Mouse (Mus musculus) NIH3T3 (cell line): ENCODE measurements around the gene Smyd5.

ENCODE experiments used
- DNase-seq: peaks from one replicate; pipeline ENCODE4 v3.0.0-alpha.2; 2012; ENCODE audit warnings: low read depth

Smyd5 gene

DNA sequence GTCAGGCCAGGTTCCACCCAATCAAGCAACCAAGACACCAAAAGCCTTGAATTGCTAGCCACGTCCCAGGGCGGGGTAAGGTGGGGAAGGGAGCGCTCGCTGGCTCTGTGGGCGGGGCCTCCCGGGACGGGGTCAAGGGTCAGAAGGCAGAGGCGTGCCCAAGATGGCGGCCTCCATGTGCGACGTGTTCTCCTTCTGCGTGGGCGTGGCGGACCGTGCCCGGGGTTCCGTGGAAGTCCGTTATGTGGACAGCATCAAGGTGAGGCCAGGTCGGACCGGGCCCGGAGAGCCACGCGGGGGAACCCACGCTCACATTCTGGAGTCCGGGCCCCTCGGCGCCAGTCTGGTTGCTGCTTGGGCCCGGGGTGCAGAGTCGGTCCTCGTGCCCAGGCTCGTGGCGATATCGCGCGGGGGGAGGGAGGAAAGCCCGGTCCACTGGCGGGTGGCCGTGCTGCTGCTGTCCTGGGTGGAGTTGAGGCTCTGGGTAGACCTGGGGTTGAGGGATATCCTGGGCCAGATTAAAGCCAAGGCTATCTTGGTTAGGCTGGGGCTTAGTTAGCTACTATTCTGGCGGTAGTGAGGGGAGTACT is at the start of gene Smyd5:
Gene Smyd5, plus strand, starts transcription at position 148 of the 590 bp plus-strand sequence.
- peak; percentile 95 for DNase-seq

DNA sequence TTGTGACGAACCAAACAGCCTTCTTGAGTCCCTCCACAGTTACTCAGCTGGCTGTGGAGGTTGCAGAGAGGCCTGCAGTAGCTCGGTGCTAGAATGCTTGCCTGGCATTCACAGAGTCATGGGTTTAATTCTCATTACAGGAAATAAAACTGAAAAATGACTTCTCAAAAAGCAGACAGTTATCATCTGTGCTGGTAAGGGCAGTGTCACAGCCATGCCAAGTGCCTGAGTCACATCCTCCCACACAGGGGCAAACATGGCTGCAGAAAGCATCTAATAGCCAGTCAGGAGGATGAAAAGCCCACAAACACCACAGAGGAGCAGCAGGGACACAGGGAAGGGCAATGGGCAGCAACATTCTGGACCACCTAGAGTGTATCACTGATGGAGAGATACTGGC is 49.0 kb upstream of the Smyd5 start:
- DNase-seq = peak; percentile 65

DNA sequence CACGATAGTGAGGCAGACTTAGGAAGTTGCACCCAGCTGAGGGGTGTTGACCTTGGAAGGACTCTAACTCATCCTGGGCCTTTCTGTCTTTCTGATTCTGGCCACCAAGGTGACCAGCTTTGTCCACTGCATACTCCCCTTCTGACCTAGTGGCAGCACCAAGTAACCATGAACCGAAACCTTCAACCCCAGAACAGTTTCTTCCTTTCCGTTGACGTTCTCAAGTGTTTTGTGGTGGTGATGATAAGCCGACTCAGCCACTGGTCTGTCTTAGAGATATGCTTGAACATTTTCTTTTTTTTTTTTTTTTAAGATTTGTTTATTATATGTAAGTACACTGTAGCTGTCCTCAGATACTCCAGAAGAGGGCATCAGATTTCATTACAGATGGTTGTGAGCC is 43.2 kb upstream of the Smyd5 start:
- DNase-seq = no peak

DNA sequence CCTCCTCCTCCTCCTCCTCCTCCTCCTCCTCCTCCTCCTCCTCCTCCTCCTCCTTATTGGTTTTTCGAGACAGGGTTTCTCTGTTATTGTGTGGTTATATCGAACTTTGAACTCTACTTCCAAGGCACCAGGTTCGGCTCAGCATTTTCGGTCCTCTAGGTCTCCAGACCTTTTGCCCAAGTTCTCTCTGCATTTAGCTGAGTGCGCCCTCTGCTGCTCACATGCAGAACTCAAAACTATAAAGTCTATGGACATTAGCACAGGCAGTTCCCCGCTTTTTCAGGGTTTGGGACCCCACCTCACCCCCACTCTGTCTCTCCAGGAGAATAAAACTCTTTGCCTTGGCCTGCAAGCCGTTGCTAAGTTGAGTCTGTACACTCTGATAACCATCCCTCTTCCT is 40.0 kb upstream of the Smyd5 start:
- peak; percentile 89 for DNase-seq

DNA sequence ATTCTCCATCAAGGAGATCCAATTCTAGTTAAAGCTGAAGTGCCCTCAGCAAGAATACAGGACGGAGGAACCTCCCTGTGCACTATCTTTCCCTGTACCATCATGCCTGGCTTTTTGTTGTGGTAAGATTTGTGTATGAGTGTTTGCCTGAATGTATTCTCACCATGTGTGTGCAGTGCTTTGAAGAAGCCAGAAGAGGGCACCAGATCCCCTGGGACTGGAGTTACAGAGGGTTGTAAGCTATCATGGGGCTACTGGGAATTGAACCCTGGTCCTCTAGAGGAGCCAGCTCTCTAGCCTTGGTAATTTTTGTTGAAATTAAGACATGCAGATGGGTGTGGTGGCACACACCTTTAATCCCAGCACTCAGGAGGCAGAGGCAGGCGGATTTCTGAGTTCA is 36.4 kb upstream of the Smyd5 start:
- no peak for DNase-seq

DNA sequence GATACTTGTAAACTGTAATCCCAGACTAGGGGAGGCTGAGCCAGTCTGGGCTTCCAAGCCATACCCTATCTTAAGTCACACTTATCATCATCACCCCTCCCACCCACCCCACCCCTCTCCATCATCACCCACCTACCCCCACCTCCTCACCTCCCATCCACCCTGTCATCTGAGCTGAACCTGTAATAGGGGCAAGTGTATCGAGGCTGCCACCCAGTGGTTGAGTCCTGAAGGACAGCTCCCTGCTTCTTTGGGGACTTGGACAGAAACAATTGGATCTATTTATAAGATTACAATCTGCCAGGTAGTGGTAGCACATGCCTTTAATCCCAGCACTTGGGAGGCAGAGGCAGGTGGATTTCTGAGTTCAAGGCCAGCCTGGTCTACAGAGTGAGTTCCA is 34.6 kb upstream of the Smyd5 start:
- DNase-seq = peak; percentile 76

DNA sequence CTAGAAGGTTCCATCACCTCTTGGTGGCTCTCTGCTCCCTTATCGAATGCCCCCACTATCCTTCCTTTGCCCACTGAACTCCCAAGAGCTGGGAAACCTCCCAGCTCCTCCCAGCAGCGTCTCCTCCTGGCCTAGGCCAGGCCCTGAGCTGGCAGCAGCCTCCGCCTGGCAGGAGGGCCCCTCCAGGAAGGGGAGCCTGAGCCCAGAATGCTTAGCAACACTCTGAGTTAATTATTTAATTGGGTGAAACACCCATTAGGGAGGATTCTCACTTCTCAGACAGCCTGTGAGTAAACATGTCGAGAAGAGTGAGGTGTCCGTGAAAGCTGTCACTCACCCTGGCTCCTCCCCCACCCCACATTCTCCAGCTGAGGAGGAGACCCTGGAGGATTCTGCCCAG is 32.1 kb upstream of the Smyd5 start:
- peak; percentile 27 for DNase-seq

DNA sequence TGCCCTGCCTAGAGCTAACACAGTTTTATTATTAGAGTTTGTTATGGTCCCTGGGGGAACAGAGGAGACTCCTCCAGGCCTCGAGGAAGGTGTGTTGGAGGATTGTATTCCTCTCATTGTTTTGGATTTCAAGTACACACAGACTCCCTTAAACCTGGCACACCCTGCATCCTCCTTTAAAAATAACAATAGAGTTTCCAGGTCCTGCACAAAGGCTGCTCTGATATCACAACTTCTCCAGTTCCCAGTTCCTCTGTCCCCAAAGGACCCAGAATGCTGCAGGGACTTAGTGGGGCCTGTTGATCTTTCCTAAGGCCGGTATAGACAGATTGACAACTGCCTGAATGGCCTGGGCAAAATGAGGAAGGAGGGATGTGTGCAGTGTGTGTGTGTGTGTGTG is 29.2 kb upstream of the Smyd5 start:
- no peak for DNase-seq

DNA sequence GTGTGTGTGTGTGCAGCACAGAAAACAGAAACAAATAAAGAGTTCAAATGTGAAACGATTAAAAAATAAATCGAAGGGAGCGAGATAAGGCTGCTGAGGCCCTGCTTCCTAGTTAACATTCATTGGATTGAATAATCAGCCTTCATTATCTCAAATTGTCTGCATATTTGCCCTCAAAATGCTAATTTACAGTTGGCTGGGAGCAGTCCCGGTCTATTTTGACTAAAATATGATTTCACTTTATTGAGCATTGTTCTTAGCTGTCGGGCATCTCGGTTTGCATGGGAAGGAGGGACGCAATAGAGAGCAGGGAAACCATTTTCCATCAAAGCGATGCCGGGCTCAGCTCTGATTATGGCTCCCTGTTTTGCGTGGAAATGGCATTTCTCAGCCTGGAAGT is 28.8 kb upstream of the Smyd5 start:
- DNase-seq = no peak

DNA sequence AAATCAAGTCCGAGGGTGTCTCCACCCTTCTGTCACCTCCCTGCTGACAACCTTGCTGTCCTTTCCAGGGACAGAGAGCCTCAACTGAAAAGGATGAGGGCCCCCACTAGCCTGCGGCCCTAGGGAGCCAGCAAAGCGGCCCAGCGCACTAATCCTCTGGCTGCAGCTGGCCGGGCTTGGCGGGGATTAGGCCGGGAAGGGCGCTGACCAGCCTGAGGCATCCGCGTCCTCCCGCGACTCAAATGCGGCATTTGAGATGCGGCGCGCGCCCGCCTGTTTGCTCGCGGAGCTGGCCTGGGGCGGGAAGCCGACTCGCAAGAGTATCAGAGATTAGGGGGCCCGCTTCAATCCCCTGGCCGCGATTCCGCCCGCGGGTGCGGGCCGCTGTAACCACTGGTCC is 22.8 kb upstream of the Smyd5 start:
- DNase-seq = no peak

DNA sequence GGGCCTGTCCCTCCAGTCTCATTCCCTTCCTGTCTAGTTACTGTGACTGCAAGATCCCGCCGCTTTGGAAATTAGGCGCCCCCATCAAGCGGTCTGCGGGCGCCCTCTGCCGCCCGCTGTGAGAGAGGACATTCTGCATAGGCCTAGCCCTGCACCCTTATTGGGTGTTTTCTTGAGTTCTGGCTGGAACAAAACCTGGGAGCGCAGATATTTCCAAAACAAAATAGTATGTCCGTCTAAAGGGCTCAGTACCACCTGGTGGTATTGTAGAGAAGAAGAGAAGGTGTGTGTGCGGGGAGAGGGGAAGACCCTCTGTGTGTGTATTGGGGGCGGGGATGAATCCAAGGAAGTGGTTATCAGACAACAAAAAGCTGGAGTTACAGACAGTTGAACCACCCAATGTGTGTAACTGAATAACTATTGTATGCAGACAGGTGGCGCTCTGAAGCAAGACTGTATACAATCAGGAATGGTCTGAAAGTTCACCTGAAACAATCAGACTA is 21.0 kb upstream of the Smyd5 start:
- peak; percentile 97 for DNase-seq

DNA sequence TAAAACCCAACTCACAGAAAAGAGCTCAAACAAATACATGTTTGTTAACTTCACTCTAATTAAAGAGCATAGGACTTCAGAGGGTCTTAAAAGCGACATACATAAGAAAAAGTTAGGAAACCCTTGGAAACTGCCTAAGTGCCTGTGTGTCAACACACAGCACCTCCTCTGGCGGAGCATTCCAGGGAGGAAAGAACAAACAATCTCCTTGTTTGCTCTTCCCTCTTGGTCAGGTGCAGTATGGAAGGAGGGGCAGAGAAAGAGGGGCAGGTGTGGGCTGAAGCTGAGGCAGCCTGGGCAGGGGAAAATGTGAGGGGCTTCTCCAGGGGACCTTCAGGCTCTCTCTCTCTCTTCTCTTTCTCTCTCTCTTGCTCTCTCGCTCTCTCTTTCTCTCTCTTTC is 16.0 kb upstream of the Smyd5 start:
- DNase-seq = no peak

DNA sequence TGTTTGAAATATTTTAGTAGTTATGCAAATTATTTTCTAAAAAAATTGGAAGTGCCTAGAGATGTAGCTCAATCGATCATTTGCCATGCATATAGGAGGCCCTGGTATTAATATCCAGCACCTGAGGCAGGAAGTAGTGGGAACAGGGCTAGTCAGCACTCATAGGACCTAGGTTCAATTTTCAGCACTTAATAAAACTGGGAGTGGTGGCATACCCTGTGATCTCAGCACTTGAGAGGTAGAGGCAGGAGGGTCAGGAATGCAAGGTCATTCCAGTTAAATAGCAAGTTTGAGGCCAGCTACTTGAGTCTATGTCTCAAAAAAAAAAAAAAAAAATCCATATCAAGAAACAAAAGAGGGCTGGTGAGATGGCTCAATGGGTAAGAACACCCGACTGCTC is 12.6 kb upstream of the Smyd5 start:
- no peak for DNase-seq

DNA sequence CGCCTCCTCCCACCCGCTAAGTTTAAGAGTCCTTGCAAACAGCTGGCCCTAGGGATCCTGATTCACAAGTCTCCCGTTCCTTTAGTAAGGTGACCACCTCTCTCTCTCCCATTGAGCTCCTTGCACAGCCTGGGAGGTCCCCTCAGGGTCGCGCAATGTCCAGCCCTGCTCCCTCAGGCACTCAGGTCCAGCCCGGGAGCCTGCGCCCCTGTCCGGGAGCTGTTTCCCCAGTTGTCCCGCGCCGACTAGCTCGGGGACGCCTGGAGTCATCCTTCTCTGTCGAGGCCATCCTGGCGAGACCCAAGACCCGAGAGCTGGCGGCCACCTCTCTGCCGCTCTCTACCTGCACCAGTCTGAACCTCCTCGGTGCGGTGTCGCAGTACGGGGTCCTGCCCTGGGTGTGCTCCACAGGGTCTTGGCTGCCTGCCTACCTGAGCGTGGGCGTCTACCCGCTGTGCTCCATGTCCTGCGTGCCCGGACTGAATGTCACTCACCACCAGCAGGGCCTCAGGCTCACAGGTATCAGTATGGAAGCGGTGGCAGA is 7.9 kb upstream of the Smyd5 start, which contains the start of gene Noto:
Gene Noto, plus strand, starts transcription at position 51 of the 544 bp plus-strand sequence.
- no peak for DNase-seq

DNA sequence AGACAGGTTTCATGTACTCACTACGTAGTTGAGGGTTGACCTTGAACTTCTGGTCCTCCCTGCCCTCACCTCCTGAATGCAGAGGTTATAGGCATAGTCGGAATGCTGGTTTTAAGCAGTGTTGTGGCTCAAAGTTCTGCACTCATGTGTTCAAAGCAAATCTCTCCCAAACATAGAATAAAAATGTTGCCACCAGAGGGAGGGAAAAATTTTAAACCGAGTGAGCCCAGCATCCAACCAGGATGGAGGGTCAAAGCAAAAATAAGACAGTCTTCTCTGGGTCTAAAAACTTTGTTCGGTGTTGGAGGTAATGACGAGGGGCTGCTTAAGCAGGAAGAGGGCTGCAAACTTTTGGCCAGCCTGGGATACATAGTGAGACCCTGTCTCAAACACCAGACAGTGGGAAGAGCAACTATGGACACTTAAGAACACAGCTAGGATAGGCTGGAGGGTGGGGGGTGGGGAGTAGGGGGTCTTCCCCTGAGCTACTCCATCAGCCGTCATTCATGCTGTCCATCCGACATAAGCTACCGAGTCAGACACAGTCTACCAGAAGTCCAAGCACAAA is 431 bp upstream of the Smyd5 start:
- peak; percentile 45 for DNase-seq

DNA sequence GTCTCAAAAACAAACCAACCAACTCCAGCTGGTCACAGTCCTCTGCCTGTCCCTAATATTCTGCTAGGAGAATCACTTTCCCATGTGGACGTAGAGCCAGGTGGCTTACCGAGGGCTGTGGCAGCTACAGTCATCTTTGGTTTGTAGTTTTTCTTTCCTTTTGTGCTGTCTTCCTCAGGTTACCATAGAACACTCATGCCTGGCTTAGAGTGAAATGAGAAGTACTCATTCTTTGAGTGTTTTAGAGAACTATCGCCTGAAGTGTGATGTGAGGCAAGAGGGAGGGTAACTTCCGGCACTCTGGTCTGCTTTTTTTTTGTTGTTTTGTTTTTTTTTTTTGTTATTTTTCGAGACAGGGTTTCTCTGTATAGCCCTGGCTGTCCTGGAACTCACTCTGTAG is 2.1 kb downstream of the Smyd5 start:
- no peak for DNase-seq

DNA sequence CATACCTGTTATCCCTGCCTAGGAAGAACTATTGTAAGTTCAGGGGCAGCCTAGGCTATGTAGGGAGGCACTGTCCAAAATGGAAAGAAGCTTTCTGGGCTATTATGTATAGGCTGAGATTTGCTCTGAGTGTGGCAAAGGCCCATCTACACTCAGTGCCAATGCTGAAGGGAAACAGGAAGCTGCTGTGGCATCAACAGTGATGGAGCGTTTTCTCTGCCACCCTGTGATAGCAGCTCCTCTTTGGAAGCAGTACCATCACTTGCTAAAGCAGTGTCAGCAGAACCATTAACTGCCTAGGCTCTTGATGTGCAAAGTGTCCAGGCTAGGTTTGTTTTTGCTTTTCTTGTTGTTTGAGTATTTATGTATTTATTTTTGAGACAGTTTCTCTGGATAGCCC is 4.4 kb downstream of the Smyd5 start:
- DNase-seq = no peak

DNA sequence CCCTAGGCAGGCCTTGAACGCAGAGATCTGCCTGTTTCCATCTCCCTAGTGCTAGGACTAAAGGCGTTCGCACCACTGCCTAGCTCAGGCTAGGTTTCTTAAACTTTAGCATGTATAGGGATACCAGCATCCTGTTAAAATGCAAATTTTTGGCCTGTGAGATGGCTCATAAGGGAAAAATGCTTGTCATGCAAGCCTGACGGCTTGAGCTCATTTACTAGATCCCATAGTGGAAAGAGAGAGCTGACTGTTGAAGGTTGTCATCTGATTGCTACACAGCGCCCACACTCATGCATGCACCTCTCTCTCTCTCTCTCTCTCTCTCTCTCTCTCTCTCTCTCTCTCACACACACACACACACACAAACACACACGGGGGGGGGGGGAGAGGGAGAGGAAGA is 4.8 kb downstream of the Smyd5 start:
- peak; percentile 78 for DNase-seq

DNA sequence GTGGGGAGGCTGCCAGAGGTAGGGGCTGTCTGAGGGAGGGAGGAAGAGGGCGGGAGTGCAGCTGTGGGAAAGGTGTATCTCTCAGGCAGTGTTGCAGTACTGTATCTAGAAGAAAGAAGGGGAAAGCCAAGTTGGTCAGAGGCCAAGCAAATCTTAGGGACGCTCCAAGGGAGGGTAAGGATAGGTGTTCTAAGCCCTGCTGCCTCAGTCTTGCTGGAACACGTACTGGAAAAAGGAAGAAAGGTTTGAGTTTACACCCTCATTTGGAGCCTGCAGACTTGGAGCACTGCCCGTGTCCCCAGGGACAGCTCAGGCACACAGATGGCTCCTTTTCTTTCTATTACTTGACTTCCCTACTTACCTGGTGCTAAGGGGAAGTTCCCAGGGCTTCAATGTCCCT is 9.4 kb downstream of the Smyd5 start:
- DNase-seq = no peak

DNA sequence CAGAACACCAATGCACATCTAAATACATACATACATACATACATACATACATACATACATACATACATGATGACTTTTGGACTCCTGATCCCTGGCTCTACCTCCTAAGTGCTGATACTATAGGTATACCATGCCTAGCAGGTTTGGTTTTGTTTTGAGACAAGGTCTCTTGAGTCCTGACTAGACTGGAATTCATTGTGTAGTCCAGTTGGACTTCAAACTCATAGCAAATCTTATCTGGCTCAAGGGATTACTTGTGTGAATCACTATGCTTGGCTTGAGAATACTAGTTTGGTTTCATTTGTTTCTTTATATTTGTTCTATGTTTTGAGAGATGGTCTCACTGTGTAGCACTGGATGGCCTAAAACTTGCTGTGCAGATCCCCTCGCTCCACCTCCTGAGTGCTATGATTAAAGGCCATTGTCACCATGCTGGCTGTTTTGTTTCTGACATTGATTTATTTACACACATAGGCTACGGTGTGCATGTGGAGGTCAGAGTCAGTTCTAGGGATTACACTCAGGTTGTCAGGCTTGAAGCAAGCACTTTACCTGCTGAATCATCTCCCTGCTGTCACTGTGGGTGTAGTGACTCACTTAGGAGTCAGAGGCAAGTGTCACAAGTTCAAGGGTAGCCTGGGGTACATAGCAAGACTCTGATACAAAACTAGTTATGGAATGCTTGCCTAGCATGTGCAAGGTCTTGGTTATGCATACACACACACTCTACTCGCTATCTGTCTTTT is 11.9 kb downstream of the Smyd5 start:
- DNase-seq = peak; percentile 49

DNA sequence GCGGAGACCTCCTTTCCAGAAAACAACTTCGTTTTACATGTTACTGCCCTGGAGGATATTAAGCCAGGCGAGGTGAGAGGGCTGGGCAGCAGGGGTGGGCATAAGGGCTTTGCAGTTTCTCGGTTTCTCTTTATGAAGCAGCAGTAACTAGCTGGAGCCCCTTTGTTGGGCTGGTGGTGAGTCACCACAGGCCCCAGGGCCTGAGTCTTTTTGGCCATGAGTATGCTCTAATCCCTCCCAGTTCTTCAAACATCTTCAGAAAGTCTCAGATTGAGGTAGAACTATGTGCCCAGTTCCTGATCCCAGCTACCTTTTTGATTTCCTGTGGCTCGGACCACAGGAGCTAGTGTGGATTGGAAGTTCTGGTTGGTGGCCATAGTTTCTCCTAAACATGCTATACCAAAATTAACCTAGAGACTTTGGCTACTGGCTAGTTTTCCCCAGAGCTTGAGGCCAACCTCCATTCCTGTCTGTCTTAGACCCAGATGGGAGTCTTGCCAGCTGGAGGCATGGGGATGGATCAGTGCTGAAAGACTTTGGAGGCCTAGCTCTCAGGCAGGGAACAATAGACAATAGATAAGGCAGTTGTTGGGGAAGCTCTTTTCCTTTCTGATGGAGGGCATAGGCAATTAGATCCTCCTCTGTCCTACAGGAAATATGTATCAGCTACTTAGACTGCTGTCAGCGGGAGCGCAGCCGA is 12.6 kb downstream of the Smyd5 start:
- peak; percentile 62 for DNase-seq

DNA sequence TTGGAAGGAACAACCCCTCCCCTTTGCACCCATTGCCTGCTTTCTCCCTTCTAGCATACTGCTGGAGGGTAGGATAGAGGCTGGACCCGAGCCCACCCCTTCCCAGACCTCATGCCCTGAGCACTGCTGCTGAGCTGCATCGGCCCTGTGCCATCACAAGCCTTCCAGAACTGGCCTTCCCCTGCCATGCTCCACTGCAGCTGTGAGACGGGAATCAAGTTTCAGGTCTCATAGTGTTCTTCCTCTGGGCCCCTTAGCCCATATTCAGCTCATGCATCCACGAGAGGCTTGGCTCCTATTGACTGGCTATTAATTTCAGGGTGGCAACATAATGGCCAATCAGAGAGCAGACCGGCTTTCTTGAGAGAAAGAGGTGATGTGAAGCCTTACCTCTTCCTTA is 13.5 kb downstream of the Smyd5 start:
- DNase-seq = no peak

DNA sequence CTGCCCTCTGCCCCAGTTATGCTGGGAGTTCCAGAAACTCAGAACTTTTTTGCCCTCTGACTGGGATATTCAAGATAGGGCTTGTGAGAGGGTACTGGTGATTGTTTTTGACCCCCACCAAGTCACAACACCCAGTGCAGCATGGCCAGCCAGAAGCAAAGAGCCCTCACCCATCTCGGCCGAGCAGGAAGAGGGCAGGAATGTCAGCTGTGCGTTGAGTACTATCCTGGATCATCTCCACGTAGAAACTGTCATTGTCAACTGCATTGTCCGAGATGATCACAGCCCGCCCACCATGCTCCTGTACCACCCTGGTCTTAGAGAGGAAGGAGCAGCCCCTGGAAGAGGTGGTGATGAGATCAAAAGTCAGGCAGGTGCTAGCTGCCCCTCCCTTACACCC is 15.6 kb downstream of the Smyd5 start:
- DNase-seq = no peak
